Mouse (Mus musculus) inflammation-experienced regulatory T-cells, adult 16 weeks (primary cell): ENCODE measurements around the gene 1110017D15Rik. TPM values are rescaled to one million over a fixed set of nuclear protein-coding genes. Genes with fewer than 3 reads are reported as not detected.

Source experiments
- polyA plus RNA-seq: library from polyadenylated mRNA; unstranded; fragments of 100-300 nt; shearing (Covaris generic); gene quantifications from one replicate; pipeline ENCODE4 v1.2.1, GENCODE M21; 2017

1110017D15Rik gene
- polyA plus RNA-seq, result not detected

DNA sequence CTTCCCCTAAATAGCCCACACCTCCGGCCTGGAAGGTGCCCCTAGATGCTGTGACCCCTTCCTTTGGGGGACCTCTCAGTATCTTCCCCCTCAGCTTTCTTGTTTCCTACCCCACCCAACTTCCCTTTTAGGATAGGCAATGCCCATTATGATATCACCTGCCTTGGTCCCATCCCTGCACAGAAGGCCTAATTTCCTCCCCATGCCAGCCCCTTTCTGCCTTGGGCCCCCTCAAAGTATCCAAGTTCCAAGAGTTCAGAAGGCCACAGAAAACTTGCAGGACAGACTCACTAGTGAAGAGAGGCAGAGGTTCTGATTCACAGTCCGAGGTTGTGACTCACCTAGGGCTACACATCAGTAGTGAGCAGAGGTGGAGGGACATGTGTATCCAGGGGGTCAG lies at the start of gene 1110017D15Rik:
Gene 1110017D15Rik, minus strand, starts transcription at position 101 of the 400 bp plus-strand sequence.

DNA sequence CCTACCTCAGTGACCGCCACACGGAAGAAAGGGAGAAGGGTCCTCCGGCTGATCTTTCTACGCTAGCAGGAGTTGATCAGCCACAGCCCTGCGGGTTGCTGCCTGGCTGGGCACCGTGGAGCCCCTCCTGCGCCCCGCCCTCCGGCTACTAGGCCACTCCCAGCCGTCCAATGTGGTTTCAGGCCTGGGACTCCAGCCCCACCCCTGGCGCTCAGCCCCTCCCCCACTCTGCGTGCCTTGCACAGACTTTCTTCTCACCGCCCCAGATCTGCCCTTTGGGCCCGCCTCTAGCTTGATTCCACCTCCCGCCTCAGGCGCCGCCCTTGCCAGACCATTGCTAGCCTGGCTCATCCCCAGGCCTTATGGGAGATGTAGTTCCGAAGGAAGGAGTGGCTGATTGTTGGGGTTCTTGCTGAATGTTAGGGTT lies 14.1 kb downstream of the 1110017D15Rik start, which contains the start of gene AI464131:
Gene AI464131, minus strand, starts transcription at position 91 of the 427 bp plus-strand sequence.

DNA sequence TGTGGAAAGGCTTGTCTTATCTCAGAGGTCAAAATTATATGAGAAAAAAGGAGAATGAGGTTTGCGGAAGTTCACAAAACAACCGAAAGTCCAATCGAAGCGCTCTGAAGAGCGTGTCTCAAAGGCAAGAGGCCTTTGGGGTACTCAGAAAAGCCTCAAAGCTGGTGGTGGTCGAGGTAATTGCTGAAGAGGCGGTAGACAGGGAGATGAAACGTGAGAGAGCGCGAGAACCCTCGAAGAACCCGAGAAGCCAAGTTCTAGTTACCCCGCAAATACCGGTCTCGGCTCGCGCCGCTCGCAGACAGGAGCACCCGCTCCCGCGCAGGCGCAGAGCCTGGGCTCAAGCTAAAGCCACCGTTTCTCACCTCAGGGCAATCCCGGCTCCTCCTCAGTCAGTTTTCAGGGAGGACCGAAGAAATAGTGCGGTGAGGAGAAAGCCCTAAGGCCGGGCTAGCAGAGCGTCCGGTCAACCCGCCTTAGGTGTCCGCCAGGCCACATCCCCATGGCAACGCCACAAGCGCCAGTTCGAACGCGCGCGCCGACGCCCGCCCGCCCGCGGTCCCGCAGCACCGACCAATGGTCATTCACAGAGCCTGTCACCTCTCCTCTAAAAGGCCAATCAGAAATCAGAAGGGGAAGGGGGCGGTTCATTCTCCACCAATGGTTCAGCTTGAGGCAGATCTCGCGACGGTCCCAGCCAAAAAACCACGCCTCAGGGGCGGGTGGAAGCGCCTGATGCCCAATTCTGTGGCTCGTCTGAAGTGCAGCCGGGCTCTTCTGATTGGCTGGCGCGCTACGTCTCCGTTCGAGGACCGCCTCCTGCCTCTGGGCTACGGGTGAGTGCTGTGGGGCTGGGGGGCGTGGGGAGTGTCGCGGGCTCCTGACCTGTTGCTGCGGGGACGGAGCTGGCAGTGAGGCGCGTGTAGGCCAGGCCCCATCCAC lies 52.5 kb downstream of the 1110017D15Rik start, which contains the start of the genes Kif24 and Nudt2:
Gene Kif24, minus strand, starts transcription at position 543 of the 942 bp plus-strand sequence.
Gene Nudt2, plus strand, starts transcription at position 807 of the 942 bp plus-strand sequence.

Other genes with a start within 250 kb of the 1110017D15Rik start
- 62.9 TPM for gene Ubap2, start 242.2 kb downstream of the 1110017D15Rik start, polyA plus RNA-seq
- 84.9 TPM for gene Dcaf12, start 202.4 kb downstream of the 1110017D15Rik start, polyA plus RNA-seq
- 106 TPM for gene Ubap1, start 168.3 kb downstream of the 1110017D15Rik start, polyA plus RNA-seq
- gene Kif24, start 52.4 kb downstream of the 1110017D15Rik start, polyA plus RNA-seq, result 0.96 TPM
- 18.6 TPM for gene Nudt2, start 52.2 kb downstream of the 1110017D15Rik start, polyA plus RNA-seq
- 0.07 TPM for gene AI464131, start 14.3 kb downstream of the 1110017D15Rik start, polyA plus RNA-seq
- gene Fam219a, start 52.2 kb upstream of the 1110017D15Rik start, polyA plus RNA-seq, result 1.8 TPM
- gene Dnaic1, start 52.4 kb upstream of the 1110017D15Rik start, polyA plus RNA-seq, result not detected
- not detected for gene Enho, start 123.0 kb upstream of the 1110017D15Rik start, polyA plus RNA-seq
- not detected for gene Cntfr, start 179.8 kb upstream of the 1110017D15Rik start, polyA plus RNA-seq
- gene Il11ra1, start 182.7 kb upstream of the 1110017D15Rik start, polyA plus RNA-seq, result 12.2 TPM
- 41.2 TPM for gene Rpp25l, start 196.2 kb upstream of the 1110017D15Rik start, polyA plus RNA-seq
- 130 TPM for gene Dctn3, start 205.8 kb upstream of the 1110017D15Rik start, polyA plus RNA-seq
- not detected for gene Arid3c, start 213.8 kb upstream of the 1110017D15Rik start, polyA plus RNA-seq
- 80.5 TPM for gene Galt, start 237.9 kb upstream of the 1110017D15Rik start, polyA plus RNA-seq
- gene Sigmar1, start 238.8 kb upstream of the 1110017D15Rik start, polyA plus RNA-seq, result 52.5 TPM